Mouse (Mus musculus) retina, postnatal 7 days (tissue): ENCODE results near the gene Farsb.
"Not testable (repeated sequence)": the region's sequence is repeated elsewhere in the genome, so short reads cannot be mapped to it uniquely, and the experiment has no call there.

ENCODE experiments used
- DNase-seq: peaks from one replicate; pipeline ENCODE4 v3.0.0-alpha.2; 2012; ENCODE audit warnings: low read depth, low spot score

The Farsb gene

GRCm38 (mm10) chr1:78488752-78489492, at the start of gene Farsb:
TSS of gene Farsb (minus strand) at chr1:78488897.
- peak; percentile 89 for DNase-seq

GRCm38 (mm10) chr1:78538396-78538795, 49.7 kb upstream of the Farsb start:
- DNase-seq, result no peak

GRCm38 (mm10) chr1:78537494-78538010, 48.9 kb upstream of the Farsb start:
- peak; percentile 16 for DNase-seq

- DNase-seq, result peak; percentile 42
These were observed 47.8 kb upstream of the Farsb start for GRCm38 (mm10) chr1:78536310-78537164.

GRCm38 (mm10) chr1:78534428-78535150, 45.9 kb upstream of the Farsb start:
- no peak for DNase-seq

- DNase-seq, result no peak
These were observed 43.6 kb upstream of the Farsb start for GRCm38 (mm10) chr1:78532184-78532800.

- DNase-seq, result no peak
These were observed 42.0 kb upstream of the Farsb start for GRCm38 (mm10) chr1:78530500-78531215.

- no peak for DNase-seq
These were observed 40.3 kb upstream of the Farsb start for GRCm38 (mm10) chr1:78529011-78529410.

GRCm38 (mm10) chr1:78528356-78528755, 39.7 kb upstream of the Farsb start:
- no peak for DNase-seq

GRCm38 (mm10) chr1:78525189-78525886, 36.6 kb upstream of the Farsb start:
- no peak for DNase-seq

- no peak for DNase-seq
These were observed 30.2 kb upstream of the Farsb start for GRCm38 (mm10) chr1:78518907-78519306.

GRCm38 (mm10) chr1:78512756-78513155, 24.1 kb upstream of the Farsb start:
- no peak for DNase-seq

GRCm38 (mm10) chr1:78511621-78512160, 23.0 kb upstream of the Farsb start, which contains the start of gene BC035947:
TSS of gene BC035947 (minus strand) at chr1:78512158.
- DNase-seq, result peak; percentile 4

- no peak for DNase-seq
These were observed 22.2 kb upstream of the Farsb start, which contains the start of gene Mogat1 for GRCm38 (mm10) chr1:78510862-78511261. TSS of gene Mogat1 (plus strand) at chr1:78510991.

- no peak for DNase-seq
These were observed 18.4 kb upstream of the Farsb start for GRCm38 (mm10) chr1:78507137-78507536.

GRCm38 (mm10) chr1:78502527-78502926, 13.8 kb upstream of the Farsb start:
- no peak for DNase-seq

- DNase-seq, result not testable (repeated sequence)
These were observed 13.2 kb upstream of the Farsb start for GRCm38 (mm10) chr1:78501856-78502255.

- no peak for DNase-seq
These were observed 12.3 kb upstream of the Farsb start for GRCm38 (mm10) chr1:78501036-78501435.

GRCm38 (mm10) chr1:78490143-78490542, 1.4 kb upstream of the Farsb start:
- no peak for DNase-seq

GRCm38 (mm10) chr1:78488427-78488751, 308 bp downstream of the Farsb start:
- DNase-seq, result no peak
